Mouse (Mus musculus): Measurements from ENCODE around the gene Fancf.
A peak's percentile ranks its signal among the peaks of the same experiment; 100 is the strongest.

Fancf gene

GRCm38 (mm10) chr7:51862097-51862492, at the start of gene Fancf:
Gene Fancf (minus strand): TSS chr7:51862267.
- peak; percentile 100 for DNase-seq

GRCm38 (mm10) chr7:51899066-51899465, 37.0 kb upstream of the Fancf start:
- no peak for DNase-seq

GRCm38 (mm10) chr7:51894939-51895338, 32.9 kb upstream of the Fancf start:
- no peak for DNase-seq

DNA sequence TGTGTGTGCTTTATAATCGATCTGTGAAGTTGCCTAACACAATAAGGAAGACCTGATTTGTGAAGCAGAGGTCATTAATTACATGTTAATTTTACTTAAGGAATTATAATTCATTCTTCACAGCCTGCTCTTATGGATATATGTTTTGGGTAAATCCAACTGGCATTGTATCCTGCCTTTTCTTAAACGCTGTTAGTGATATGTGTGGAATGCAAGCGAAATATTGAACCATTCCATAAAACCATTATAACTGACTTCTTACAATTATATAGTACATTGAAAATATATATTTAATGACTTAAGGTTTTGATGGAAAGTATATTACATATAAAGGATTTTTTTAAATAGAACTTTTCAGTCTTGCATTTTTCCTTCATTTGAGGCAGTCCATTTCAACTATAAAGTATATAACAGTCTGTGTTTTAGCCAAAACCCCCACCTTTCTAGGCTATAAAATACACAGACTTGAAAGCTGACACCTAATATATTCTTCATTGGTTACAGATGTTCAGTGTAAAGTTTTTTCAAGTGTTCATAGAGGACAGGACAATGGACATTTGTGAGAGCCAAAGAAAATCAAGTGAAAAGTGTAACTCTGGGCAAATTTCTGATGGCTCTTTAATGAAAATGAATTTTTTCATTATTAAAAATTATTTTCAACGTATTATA, 32.2 kb upstream of the Fancf start:
- no peak for DNase-seq

DNA sequence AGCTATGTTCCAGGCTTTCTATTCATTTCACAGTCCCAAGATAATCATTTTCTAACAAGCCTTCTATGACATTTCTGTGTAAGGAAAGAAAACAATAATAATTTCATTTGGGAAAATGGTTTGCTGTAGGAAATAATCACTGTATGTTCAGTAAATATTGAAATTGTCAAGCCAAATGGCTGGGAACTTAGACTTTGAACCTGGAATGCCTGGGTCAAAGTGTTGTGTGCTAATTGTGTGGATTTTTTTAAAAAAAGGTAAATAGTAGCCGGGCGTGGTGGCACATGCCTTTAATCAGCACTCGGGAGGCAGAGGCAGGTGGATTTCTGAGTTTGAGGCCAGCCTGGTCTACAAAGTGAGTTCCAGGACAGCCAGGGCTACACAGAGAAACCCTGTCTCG, 30.9 kb upstream of the Fancf start:
- DNase-seq: no peak

- DNase-seq: no peak
Observed at GRCm38 (mm10) chr7:51892224-51892965, 30.3 kb upstream of the Fancf start.

DNA sequence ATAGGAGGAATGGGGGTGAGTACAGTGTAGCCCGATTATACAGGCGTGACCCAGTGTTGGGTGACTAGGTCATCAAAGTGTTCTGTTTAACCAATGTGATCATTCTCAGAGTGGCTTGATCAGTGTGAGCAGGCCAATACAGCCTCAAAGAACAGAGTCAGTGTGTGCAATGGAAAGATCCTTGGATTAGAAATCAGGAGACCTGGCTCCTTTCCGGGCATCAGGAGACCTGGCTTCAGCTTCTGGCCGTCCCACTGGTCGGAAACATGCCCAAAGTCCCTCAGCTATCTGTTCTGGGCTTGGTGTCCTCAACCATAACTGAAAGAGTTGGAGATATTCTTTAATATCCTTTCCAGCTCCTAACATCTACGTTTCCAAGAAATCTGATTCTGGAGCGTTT, 27.5 kb upstream of the Fancf start:
- DNase-seq: no peak

DNA sequence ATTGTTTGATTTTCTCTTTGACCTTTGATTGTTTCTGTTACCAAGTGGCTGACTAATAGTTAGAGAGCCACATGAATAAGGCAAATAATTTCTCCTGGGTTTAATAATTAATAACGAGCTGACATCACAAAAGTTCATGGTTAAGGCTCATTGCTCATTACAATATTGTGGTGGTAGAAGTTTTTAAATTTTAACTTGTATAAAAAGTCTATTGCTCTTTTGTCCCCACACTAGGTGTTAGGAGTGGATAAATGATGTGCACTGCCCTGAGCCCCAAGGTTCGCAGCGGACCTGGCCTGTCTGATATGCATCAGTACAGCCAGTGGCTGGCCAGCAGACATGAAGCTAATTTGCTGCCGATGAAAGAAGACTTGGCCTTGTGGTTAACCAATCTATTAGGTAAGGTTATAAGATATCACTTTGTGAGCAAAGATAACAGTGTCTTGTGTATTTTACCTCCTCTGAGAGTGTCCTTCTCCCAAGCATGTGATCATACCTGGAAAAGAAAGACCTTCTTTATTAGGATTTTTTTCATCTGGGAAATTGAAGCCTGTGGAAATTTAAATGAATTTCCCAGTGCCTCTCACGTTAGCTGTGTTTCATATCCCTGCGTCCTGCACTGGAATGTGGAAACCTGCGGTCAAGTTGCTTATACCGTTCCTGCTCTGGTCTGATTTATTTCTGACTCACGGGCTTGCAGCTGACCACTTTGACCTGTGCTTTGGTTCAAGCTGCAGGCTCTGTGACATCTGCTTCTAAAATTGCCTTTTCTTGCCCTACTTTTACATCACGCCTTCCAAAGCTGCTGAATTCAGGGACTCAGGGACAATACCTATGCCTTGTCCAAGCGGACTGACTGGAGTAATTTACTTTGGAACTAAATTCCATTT, 25.9 kb upstream of the Fancf start:
- DNase-seq: no peak

GRCm38 (mm10) chr7:51885345-51885744, 23.3 kb upstream of the Fancf start:
- DNase-seq: no peak

GRCm38 (mm10) chr7:51880121-51880520, 18.1 kb upstream of the Fancf start:
- peak; percentile 90 for DNase-seq

GRCm38 (mm10) chr7:51879136-51879723, 17.2 kb upstream of the Fancf start:
- DNase-seq: peak; percentile 94

GRCm38 (mm10) chr7:51878730-51879129, 16.7 kb upstream of the Fancf start:
- DNase-seq: no peak

DNA sequence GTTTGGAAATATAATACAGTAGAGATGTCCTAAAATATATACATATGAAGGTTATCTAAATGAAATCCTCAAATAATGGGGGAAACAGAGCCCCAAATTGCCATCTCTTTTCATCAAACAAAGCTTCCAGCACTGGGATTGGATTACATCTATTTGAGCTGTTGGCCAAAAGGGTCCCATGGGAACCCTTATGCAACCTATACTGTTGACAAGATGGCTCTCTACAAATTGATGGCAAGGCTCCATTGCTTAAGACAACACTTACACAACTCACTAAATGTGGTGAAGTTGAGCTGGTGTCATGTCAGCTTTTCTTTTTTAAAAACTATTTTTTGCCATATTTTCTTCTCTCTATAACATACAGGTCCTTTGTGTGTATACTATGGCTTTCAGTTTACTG, 14.2 kb upstream of the Fancf start:
- no peak for DNase-seq

DNA sequence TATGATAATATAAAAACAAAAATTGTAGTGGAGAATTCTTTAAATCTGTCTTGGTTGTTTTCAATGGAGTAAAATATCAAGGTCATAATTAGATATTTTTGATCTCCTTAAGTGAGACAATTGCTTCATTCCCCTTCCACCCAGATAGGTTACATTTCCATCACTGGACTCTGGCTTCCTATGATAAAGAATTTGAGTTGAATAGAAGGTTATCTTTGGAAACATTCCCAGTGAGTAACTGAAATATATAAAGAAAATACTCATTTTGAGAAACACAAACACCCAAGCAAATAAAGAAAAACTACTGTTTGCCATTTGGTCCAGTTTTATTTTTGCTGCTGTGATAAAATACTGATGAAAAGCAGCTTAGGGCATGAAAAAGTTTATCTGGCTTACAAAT, 10.5 kb upstream of the Fancf start:
- DNase-seq: no peak

DNA sequence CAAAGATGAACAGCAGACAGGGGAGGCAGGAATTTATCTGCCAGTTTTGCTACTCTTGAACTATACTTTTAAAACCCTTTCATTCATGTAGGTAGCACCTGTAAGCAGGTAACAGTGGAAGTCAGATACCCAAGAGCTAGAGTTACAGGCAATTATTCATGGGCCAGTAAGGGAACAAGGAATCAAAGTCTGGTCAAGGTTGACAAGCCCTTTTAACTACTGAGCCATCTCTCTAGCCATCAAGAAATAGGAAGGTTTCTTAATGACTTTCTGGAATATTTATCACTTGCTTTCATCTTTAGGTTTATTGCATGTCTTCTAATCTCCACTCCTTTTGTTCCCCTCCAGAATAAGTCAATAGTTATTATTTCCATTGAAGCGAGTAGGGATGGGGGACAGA, 10.0 kb upstream of the Fancf start:
- no peak for DNase-seq

DNA sequence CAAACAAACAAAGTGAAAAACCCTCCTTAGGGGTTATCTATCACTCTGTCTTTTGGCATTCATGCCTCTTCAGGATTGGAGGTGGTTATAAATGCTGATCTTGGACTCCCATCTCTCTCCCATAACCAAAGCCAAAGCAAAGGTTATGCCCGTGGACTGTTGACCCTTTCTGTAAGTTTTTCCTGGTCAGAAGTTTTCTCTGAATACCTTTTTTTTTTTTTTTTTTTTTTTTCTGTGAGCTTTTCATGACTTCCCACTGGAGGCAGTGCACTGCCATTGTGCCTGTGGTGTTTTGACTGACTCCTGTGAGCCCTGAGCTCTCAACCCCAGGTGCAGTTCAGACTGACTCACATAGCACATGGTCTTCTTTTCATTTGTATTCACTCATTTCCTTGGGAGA, 5.9 kb upstream of the Fancf start:
- DNase-seq: no peak

- DNase-seq: no peak
Observed at GRCm38 (mm10) chr7:51865336-51865735, 3.3 kb upstream of the Fancf start.

DNA sequence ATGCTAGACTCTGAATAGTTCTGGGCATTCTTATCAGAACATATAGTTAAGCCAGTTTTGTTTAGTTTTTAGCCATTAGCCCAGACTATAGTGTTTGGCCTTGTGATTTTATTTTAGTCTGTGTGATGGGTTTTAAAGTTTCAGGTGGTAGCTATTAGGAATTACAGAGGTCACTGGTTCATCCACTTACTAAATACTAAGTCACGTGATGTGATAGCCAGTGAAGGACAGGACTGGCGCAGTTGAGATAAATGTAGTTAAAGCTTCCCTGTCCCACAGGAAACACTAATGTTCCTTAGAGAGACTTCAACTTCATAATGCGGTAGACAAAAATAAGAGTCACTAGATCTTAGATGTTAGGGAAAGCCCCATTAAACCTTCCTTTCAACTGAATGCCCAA, 775 bp upstream of the Fancf start:
- DNase-seq: no peak

DNA sequence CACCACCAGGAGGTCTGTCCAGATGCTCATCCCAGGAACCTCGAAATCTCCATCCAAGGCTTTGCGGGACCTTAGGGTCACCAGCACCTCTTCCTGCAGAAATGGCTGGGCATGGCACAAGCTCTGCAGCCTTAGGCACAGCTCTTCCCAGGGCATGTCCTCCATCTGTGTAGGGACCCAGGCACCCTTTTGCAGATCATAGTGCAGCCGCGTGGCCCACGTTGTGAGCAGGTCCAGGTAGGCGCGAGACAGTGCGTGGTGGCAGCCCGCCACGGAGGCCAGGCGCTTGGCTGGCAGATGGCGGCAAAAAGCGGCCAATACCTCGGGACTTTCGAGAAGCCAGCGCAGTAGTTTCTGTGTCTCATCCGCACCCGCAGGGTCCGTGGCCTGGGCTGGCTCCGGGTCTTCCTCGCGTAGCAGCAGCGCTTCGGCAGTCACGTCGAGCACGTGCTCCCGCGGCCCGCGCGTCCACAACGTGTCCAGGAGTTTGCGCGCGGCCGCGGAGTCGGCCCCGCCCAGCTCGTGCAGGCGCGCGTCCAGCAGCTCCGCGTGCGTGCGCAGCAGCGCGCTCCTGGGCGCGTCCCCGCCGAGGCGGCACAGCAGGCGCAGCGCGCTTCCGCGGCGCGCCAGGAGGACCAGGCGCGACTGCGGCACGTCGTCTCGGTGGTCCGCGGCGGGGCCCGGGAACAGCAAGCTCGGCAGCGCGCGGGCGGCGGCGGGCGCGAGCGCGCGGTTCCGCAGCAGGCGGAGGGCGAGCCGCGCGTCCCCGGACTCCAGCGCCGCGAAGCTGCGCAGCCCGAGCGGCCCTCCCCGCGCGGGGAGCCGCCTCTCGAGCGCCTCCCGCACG, 594 bp downstream of the Fancf start, which contains the start of gene Gas2:
Gas2 (plus strand) TSS at position 766 of the 847 bp plus-strand sequence.
- peak; percentile 99 for DNase-seq

DNA sequence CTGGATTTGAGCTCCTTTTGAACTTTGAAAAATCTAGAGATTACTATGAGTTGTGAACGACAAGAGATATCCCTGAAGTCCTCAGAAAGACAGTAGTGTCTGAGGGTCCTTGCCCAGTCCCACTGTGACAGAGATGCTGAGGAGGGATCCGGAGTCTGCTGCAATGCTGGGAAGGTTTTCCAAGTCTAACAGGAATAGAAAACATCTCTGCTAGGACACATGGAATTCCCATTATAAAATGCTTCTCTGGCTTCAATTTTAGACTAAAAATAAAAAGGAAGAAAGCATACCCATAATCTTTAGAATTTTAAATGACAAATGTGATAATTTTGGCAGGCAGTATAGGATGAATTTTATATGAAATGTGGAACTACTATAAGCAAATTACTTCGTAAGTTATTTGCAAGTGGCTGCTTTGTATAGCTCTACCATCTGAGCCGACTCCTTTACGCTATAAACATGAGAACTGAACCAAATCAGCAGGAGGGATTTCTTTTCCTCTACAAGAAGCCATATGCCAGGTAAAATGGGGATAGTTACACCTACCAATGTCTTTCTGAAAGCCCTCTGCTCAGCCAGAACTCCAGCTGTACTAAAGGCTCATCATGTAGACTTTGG, 10.1 kb downstream of the Fancf start:
- DNase-seq: no peak

GRCm38 (mm10) chr7:51850877-51851276, 11.2 kb downstream of the Fancf start:
- no peak for DNase-seq

DNA sequence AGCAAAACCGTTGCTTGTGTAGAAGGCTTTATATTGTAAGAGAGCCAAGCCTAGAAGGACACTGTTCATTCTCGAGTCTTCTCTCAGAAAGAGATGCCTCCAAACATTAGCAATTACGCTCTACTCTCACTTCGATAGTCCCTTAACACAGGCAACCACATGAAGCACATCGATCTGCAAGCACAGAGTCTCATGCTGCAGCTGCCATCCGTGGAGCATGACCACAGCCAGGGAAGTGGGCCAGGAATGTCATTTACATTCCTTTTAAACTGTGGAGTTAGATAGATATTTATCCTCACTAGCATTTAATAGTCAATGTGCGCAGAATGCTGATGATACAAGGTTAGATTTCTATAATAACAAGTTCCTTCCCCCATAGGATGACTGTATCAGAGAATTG, 21.6 kb downstream of the Fancf start:
- DNase-seq: no peak

Measured in heart, adult 11 months (tissue).